Mouse (Mus musculus) embryonic fibroblast, embryonic 13.5 days (primary cell): Measurements from ENCODE around the gene Agap3.

Source experiments
- CTCF ChIP-seq: IDR thresholded peaks from 2 replicates; pipeline ENCODE4 v1.5.1; 2011; ENCODE audit warnings: mild to moderate bottlenecking, control low read depth, low read length, moderate library complexity, borderline replicate concordance; ENCODE audit not compliant: insufficient read depth
- POLR2A ChIP-seq: IDR thresholded peaks from 2 replicates; pipeline ENCODE4 v1.6.1; 2011; ENCODE audit warnings: low read depth, mild to moderate bottlenecking, control low read depth, low read length, moderate library complexity

DNA sequence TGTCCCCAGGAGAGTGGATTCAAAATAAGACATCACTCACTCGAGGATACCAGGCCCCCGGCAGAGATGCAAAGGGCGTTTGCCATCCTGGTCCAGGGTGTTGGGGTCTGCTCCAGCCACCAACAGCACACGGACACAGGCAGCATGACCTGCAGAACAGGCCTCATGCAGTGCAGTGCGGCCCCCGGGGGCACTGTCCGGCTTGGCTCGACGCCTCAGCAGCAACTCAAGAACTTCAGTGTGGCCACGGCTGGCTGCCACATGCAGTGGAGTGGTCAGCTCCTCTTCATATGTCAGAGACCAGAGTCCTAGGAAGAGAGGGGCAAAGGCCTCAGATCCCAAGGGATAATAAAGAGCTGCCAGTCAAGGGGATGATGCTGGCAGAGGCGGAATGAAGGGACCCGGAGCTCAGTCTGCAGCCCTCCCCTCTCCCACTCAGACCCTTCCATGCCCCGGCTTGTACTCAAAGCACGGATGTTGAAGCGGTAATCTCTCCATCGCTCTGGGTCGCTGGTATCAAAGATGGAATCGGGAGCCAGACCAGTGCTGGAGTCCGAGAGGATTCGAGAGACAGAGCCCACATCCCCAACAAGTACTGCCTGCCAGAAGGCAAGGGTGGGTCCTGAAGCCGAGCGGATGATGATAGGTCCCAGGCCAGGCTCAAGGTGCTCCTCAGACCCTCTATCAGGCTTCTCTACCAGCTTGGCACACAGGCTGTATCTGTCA is 87.8 kb downstream of the Agap3 start:
- no peak for TF ChIP-seq CTCF
- no peak for TF ChIP-seq POLR2A
